Mouse (Mus musculus): ENCODE measurements around the gene Rtkn.

GRCm38 (mm10) chr6:83131469-83132034, 3.7 kb upstream of the Rtkn start:
- TF ChIP-seq EP300 (IDR thresholded peaks at IDR 0.05; ENCODE audit: low read depth) = no peak
- TF ChIP-seq CTCF (IDR thresholded peaks at IDR 0.05; ENCODE audit: low read depth) = no peak

Measured in liver, embryonic 14.5 days (tissue).